Mouse (Mus musculus) liver, adult 2 months (tissue): ENCODE results near the gene Hebp2.

Experiments
- CTCF ChIP-seq: fragments of 200-500 bp; IDR thresholded peaks from 2 replicates; pipeline ENCODE4 v1.5.1; 2011; ENCODE audit warnings: low read depth, low read length, control low read depth
- POLR2A ChIP-seq: fragments of 200-500 bp; IDR thresholded peaks from 2 replicates; pipeline ENCODE4 v1.6.1; 2011; ENCODE audit warnings: low read length, control low read depth; ENCODE audit not compliant: insufficient read depth; ENCODE audit errors: extremely low read depth

DNA sequence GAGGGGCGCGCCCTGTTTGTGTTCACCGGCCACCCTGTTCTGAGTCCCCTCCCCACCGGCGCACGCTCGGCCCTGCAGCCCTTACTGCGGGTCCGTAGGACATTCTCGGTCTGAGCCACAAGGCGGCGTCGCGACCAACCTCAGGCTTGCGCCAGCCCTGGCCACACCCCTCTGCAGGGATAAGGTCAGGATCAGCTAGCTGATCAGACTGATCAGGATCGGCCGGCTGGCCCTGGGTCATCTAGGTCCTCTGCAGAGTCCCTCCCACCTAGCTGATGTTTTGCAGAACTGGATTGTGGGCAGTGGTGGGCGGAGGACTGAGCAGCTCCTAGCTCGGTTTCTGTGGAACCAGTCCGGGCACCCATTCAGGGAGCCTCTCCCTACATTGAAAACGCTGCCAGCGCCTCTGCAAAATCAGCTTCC, at the start of gene Hebp2:
- TF ChIP-seq CTCF (peak; percentile 83), POLR2A (no peak)
